Mouse (Mus musculus) neural tube, embryonic 14.5 days (tissue): ENCODE data around the gene AC131692.1. TPM values are rescaled to one million over a fixed set of nuclear protein-coding genes. Genes with fewer than 3 reads are reported as not detected.

ENCODE experiments used
- ATAC-seq: fragments of 200-750 bp; cut with Nextera tagmentation; 2 replicates; pipeline ENCODE4 v1.8.0; 2017; ENCODE audit warnings: low read depth, mild to moderate bottlenecking, moderate TSS enrichment, moderate library complexity
- H3K27ac ChIP-seq: fragments of 300-500 bp; sonication (generic); 2 replicates; pipeline ENCODE4 v1.5.1; 2014; ENCODE audit warnings: low read depth, mild to moderate bottlenecking, control low read depth, low read length, moderate library complexity, mixed read lengths
- H3K27me3 ChIP-seq: fragments of 300-500 bp; sonication (generic); 2 replicates; pipeline ENCODE4 v1.6.1; 2014; ENCODE audit warnings: low read length; ENCODE audit not compliant: control insufficient read depth, insufficient read depth
- H3K36me3 ChIP-seq: fragments of 300-500 bp; sonication (generic); 2 replicates; pipeline ENCODE4 v1.6.1; 2014; ENCODE audit warnings: low read length, mixed read lengths; ENCODE audit not compliant: control insufficient read depth, insufficient read depth
- H3K4me1 ChIP-seq: fragments of 300-500 bp; sonication (generic); 2 replicates; pipeline ENCODE4 v1.6.1; 2014; ENCODE audit warnings: low read length; ENCODE audit not compliant: control insufficient read depth, insufficient read depth
- H3K4me2 ChIP-seq: fragments of 300-500 bp; sonication (generic); 2 replicates; pipeline ENCODE4 v1.6.1; 2014; ENCODE audit warnings: mild to moderate bottlenecking, low read depth, low read length, control low read depth
- H3K4me3 ChIP-seq: fragments of 300-500 bp; sonication (generic); 2 replicates; pipeline ENCODE4 v1.5.1; 2014; ENCODE audit warnings: low read depth, low read length, control low read depth, mixed read lengths
- H3K9ac ChIP-seq: fragments of 300-500 bp; sonication (generic); replicated peaks from 2 replicates; pipeline ENCODE4 v1.6.1; 2014; ENCODE audit warnings: low read depth, mild to moderate bottlenecking, control low read depth, low read length, mixed read lengths
- H3K9me3 ChIP-seq: fragments of 300-500 bp; sonication (generic); 2 replicates; pipeline ENCODE4 v1.6.1; 2016; ENCODE audit warnings: low read length; ENCODE audit not compliant: control insufficient read depth
- WGBS: fragments of 180-500 bp; shearing (Covaris S2); extraction: QIAGEN DNeasy Blood & Tissue Kit; methylation state at CpG from one replicate; pipeline ENCODE4 v1.1.7; 2014; 5-methylcytosine and 5-hydroxymethylcytosine counted together
- polyA plus RNA-seq: library from polyadenylated mRNA; unstranded; fragments of >200 nt; fragmentation: Nextera tagmentation; extraction: Ambion mirVana; gene quantifications from 2 replicates; pipeline ENCODE4 v1.2.1, GENCODE M21; 2014

The AC131692.1 gene
- polyA plus RNA-seq = not detected in 2 replicates

DNA sequence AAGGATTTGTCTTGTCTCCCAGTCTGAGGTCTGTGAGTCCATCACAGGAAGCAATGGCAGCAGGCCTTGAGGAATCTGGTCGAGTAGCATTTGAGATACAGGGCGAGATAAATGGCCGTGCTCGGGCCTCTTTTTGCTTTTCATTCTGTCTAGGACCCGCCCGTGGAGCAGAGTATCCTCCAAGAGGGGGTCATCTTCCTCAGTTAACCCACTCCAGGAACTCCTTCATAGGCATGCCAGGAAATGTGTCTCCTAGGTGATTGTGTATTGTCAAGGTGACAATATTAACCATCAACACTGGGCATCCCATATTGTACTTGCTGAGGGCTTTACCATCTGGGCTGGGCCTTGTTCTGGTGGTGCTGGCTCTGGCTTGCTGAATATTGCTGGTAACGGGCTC, at the start of gene AC131692.1:
Gene AC131692.1 (plus strand): TSS at position 301 of the 400 bp plus-strand sequence.
- Histone ChIP-seq H3K4me3 (no peak within 1 kb of the TSS), H3K27ac (no peak within 1 kb of the TSS), H3K9me3 (no peaks in the 10 kb centered on the region), H3K36me3 (no peaks in the 10 kb centered on the region), H3K4me1 (no peaks in the 10 kb centered on the region), H3K4me2 (no peak within 1 kb of the TSS), H3K9ac (0 out of 2 replicates have a peak within 1 kb of the TSS, but pooled peaks have one; percentile 3), H3K27me3 (no peaks in the 10 kb centered on the region)
- WGBS = 96% methylated on average over 7 of the region's 7 CpGs
- no peak for ATAC-seq

GRCm38 (mm10) chr19:6045366-6046293, 48.6 kb upstream of the AC131692.1 start:
- H3K4me2 ChIP-seq = peak overlapping the region; percentile 70
- peak overlapping the region; percentile 84 for H3K4me3 ChIP-seq
- peaks cover 24% of the 10 kb centered on the region for H3K36me3 ChIP-seq
- H3K4me1 ChIP-seq = peaks cover 18% of the 10 kb centered on the region
- peak overlapping the region; percentile 100 for H3K27ac ChIP-seq
- no peaks in the 10 kb centered on the region for H3K9me3 ChIP-seq
- H3K9ac ChIP-seq = peak overlapping the region; percentile 90
- no peaks in the 10 kb centered on the region for H3K27me3 ChIP-seq
- WGBS = 20% methylated on average over 20 of the region's 20 CpGs
- ATAC-seq = peak; percentile 42

GRCm38 (mm10) chr19:6046294-6047153, 47.7 kb upstream of the AC131692.1 start, which contains the start of gene Syvn1:
TSS of gene Syvn1 (plus strand) at chr19:6046576.
- Histone ChIP-seq H3K9me3 (no peaks in the 10 kb centered on the region), H3K9ac (peak within 1 kb of the TSS; percentile 90), H3K36me3 (peaks cover 33% of the 10 kb centered on the region), H3K27ac (peak within 1 kb of the TSS; percentile 100), H3K4me3 (peak within 1 kb of the TSS; percentile 84), H3K27me3 (no peaks in the 10 kb centered on the region), H3K4me1 (peaks cover 18% of the 10 kb centered on the region), H3K4me2 (peak within 1 kb of the TSS; percentile 70)
- ATAC-seq = peak; percentile 92
- under 1% methylated on average over 55 of the region's 65 CpGs for WGBS

GRCm38 (mm10) chr19:6047154-6047898, 46.9 kb upstream of the AC131692.1 start:
- Histone ChIP-seq H3K4me3 (peak overlapping the region; percentile 84), H3K27me3 (no peaks in the 10 kb centered on the region), H3K9me3 (no peaks in the 10 kb centered on the region), H3K27ac (peak overlapping the region; percentile 100), H3K9ac (peak overlapping the region; percentile 90), H3K4me2 (peak overlapping the region; percentile 70), H3K36me3 (peaks cover 41% of the 10 kb centered on the region), H3K4me1 (peaks cover 18% of the 10 kb centered on the region)
- 2% methylated on average over 44 of the region's 44 CpGs for WGBS
- ATAC-seq = peak; percentile 8

GRCm38 (mm10) chr19:6047899-6048166, 46.4 kb upstream of the AC131692.1 start:
- Histone ChIP-seq H3K27ac (no peak overlapping the region), H3K9ac (peak overlapping the region; percentile 90; the same call in 1 of the 2 replicates), H3K4me2 (peak overlapping the region; percentile 70), H3K9me3 (no peaks in the 10 kb centered on the region), H3K27me3 (no peaks in the 10 kb centered on the region), H3K4me3 (peak overlapping the region; percentile 84), H3K36me3 (peaks cover 46% of the 10 kb centered on the region), H3K4me1 (peaks cover 18% of the 10 kb centered on the region)
- ATAC-seq = no peak
- 86% methylated on average over 8 of the region's 8 CpGs for WGBS

GRCm38 (mm10) chr19:6048681-6049410, 45.4 kb upstream of the AC131692.1 start:
- peaks cover 56% of the 10 kb centered on the region for H3K36me3 ChIP-seq
- 90% methylated on average over 11 of the region's 11 CpGs for WGBS
- H3K4me3 ChIP-seq = no peak overlapping the region; the same call in 1 of the 2 replicates
- H3K4me1 ChIP-seq = peaks cover 18% of the 10 kb centered on the region
- no peak overlapping the region; the same call in 1 of the 2 replicates for H3K9ac ChIP-seq
- no peak overlapping the region for H3K27ac ChIP-seq
- H3K27me3 ChIP-seq = no peaks in the 10 kb centered on the region
- no peak for ATAC-seq
- H3K4me2 ChIP-seq = no peak overlapping the region
- no peaks in the 10 kb centered on the region for H3K9me3 ChIP-seq

- peaks cover 68% of the 10 kb centered on the region for H3K36me3 ChIP-seq
- no peak overlapping the region for H3K4me3 ChIP-seq
- H3K4me2 ChIP-seq = no peak overlapping the region
- H3K9me3 ChIP-seq = no peaks in the 10 kb centered on the region
- 84% methylated on average over 7 of the region's 7 CpGs for WGBS
- H3K4me1 ChIP-seq = peaks cover 18% of the 10 kb centered on the region
- H3K27ac ChIP-seq = no peak overlapping the region
- no peak for ATAC-seq
- no peak overlapping the region for H3K9ac ChIP-seq
- no peaks in the 10 kb centered on the region for H3K27me3 ChIP-seq
Observed at GRCm38 (mm10) chr19:6052516-6052915, 41.7 kb upstream of the AC131692.1 start.

- Histone ChIP-seq H3K4me1 (peaks cover 14% of the 10 kb centered on the region), H3K9me3 (no peaks in the 10 kb centered on the region), H3K27ac (no peak overlapping the region), H3K36me3 (peaks cover 57% of the 10 kb centered on the region), H3K27me3 (no peaks in the 10 kb centered on the region), H3K4me3 (no peak overlapping the region), H3K9ac (no peak overlapping the region), H3K4me2 (no peak overlapping the region)
- WGBS = 83% methylated on average over 5 of the region's 5 CpGs
- no peak for ATAC-seq
Observed at GRCm38 (mm10) chr19:6054296-6054695, 39.9 kb upstream of the AC131692.1 start.
